Mouse (Mus musculus) kidney, postnatal 0 days (tissue): ENCODE data around the gene Gif. TPM values are rescaled to one million over a fixed set of nuclear protein-coding genes. Genes with fewer than 3 reads are reported as not detected.

Experiments used
- ATAC-seq: fragments of 200-750 bp; cut with Nextera tagmentation; replicated peaks from 2 replicates; pipeline ENCODE4 v1.8.0; 2017; ENCODE audit warnings: low read depth, moderate number of reproducible peaks, moderate TSS enrichment, moderate library complexity; ENCODE audit not compliant: low FRiP score
- DNase-seq: peaks from one replicate; pipeline ENCODE4 v3.0.0-alpha.2; 2016; ENCODE audit warnings: low spot score
- H3K27ac ChIP-seq: fragments of 300-500 bp; sonication (generic); 2 replicates; pipeline ENCODE4 v1.5.1; 2014; ENCODE audit warnings: mild to moderate bottlenecking
- H3K27me3 ChIP-seq: fragments of 300-500 bp; sonication (generic); 2 replicates; pipeline ENCODE4 v1.6.1; 2014; ENCODE audit warnings: low read length, mixed read lengths; ENCODE audit not compliant: insufficient read depth
- H3K36me3 ChIP-seq: fragments of 300-500 bp; sonication (generic); 2 replicates; pipeline ENCODE4 v1.6.1; 2014; ENCODE audit warnings: low read length, mixed read lengths; ENCODE audit not compliant: insufficient read depth
- H3K4me1 ChIP-seq: fragments of 300-500 bp; sonication (generic); replicated peaks from 2 replicates; pipeline ENCODE4 v1.6.1; 2014; ENCODE audit warnings: antibody characterized with exemption, low read length, mixed read lengths; ENCODE audit not compliant: insufficient read depth
- H3K4me2 ChIP-seq: fragments of 300-500 bp; sonication (generic); 2 replicates; pipeline ENCODE4 v1.6.1; 2014; ENCODE audit warnings: mild to moderate bottlenecking, low read length, moderate library complexity, mixed read lengths
- H3K4me3 ChIP-seq: fragments of 300-500 bp; sonication (generic); replicated peaks from 2 replicates; pipeline ENCODE4 v1.5.1; 2014; ENCODE audit warnings: low read depth, low read length
- H3K9ac ChIP-seq: fragments of 300-500 bp; sonication (generic); 2 replicates; pipeline ENCODE4 v1.6.1; 2014; ENCODE audit warnings: low read depth, low read length
- H3K9me3 ChIP-seq: fragments of 300-500 bp; sonication (generic); replicated peaks from 2 replicates; pipeline ENCODE4 v1.6.1; 2016; ENCODE audit warnings: low read length, inconsistent platforms, mixed read lengths
- CTCF ChIP-seq: IDR thresholded peaks from 2 replicates; pipeline ENCODE4 v1.5.1; 2016; ENCODE audit warnings: antibody characterized with exemption, low read depth, mild to moderate bottlenecking, moderate library complexity
- WGBS: fragments of 180-500 bp; shearing (Covaris S2); extraction: QIAGEN DNeasy Blood & Tissue Kit; methylation state at CpG from one replicate; pipeline ENCODE4 v1.1.7; 2014; 5-methylcytosine and 5-hydroxymethylcytosine counted together
- polyA plus RNA-seq: library from polyadenylated mRNA; unstranded; fragments of >200 nt; fragmentation: Nextera tagmentation; extraction: Ambion mirVana; gene quantifications from 2 replicates; pipeline ENCODE4 v1.2.1, GENCODE M21; 2015

The Gif gene
- polyA plus RNA-seq, 1 experiment from 2014 or later = not detected

DNA sequence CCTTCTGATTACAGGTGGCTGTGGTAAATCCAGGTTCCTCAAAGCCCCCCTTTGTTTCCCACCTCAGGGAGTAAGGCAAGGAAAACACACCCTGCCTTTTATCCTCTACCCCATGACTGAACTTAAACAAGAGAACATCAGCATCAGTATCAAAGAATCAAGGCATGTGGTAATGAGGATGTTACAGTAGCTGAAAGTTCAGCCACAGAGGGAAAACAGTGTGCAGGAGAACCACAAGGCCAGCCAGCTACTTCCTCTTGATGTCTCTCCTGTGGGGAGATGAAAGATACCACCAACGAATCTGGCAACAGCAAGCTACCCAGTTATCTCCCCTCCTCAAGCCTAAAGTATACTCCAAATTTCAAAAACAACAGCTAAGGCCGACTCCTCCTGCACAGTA is 59.9 kb downstream of the Gif start:
- H3K4me1 ChIP-seq = no peaks in the 10 kb centered on the region
- no peaks in the 10 kb centered on the region for H3K9me3 ChIP-seq
- no peak overlapping the region for H3K4me2 ChIP-seq
- no peak overlapping the region for H3K27ac ChIP-seq
- 0 out of 2 replicates have a peak, but pooled peaks cover 1% of the 10 kb centered on the region for H3K36me3 ChIP-seq
- no peak overlapping the region for H3K4me3 ChIP-seq
- ATAC-seq (no peak), DNase-seq (no peak)
- no peak for TF ChIP-seq CTCF
- no peak overlapping the region for H3K9ac ChIP-seq
- 75% methylated on average over 2 of the region's 2 CpGs for WGBS
- H3K27me3 ChIP-seq = no peaks in the 10 kb centered on the region

GRCm38 (mm10) chr19:11807822-11808221 is 60.5 kb downstream of the Gif start:
- no peak for ATAC-seq
- no peak overlapping the region for H3K4me2 ChIP-seq
- H3K4me3 ChIP-seq = no peak overlapping the region
- 75% methylated on average over 6 of the region's 6 CpGs for WGBS
- no peak overlapping the region for H3K27ac ChIP-seq
- H3K36me3 ChIP-seq = no peaks in the 10 kb centered on the region
- TF ChIP-seq CTCF = no peak
- no peak overlapping the region for H3K9ac ChIP-seq
- DNase-seq = no peak
- H3K27me3 ChIP-seq = no peaks in the 10 kb centered on the region
- no peaks in the 10 kb centered on the region for H3K4me1 ChIP-seq
- no peaks in the 10 kb centered on the region for H3K9me3 ChIP-seq

DNA sequence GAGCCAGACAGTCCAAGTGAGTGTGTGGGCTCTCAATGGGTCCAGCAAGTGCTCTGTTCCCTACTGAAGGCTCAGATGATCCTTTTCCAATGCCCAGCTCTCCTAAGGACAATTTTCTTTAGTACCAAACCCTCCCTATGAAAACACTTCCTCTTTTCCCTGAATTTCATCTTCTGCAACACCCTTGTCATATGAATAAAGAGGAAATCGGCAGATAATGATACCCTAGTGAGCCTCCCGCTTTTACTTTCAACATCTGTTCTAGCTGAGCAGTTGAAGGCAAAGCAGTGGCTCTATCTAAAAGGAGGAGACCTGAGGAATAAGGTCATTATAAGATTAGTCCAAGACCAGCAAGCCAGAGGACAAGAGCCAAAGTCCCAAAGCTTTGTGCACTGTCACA is 61.1 kb downstream of the Gif start:
- no peaks in the 10 kb centered on the region for H3K36me3 ChIP-seq
- no peaks in the 10 kb centered on the region for H3K27me3 ChIP-seq
- H3K4me3 ChIP-seq = no peak overlapping the region
- ATAC-seq = no peak
- H3K27ac ChIP-seq = no peak overlapping the region
- H3K4me1 ChIP-seq = no peaks in the 10 kb centered on the region; the same call in 1 of the 2 replicates
- WGBS = 90% methylated on average over 2 of the region's 2 CpGs
- no peak overlapping the region for H3K4me2 ChIP-seq
- no peak for DNase-seq
- no peaks in the 10 kb centered on the region for H3K9me3 ChIP-seq
- TF ChIP-seq CTCF = no peak
- no peak overlapping the region for H3K9ac ChIP-seq

- 0 out of 2 replicates have a peak overlapping the region, but pooled peaks have one; percentile 2 for H3K27ac ChIP-seq
- WGBS = 66% methylated on average over 5 of the region's 5 CpGs
These were observed 62.8 kb downstream of the Gif start for GRCm38 (mm10) chr19:11810003-11810758.

GRCm38 (mm10) chr19:11810856-11811255 is 63.5 kb downstream of the Gif start:
- H3K4me2 ChIP-seq = no peak overlapping the region
- H3K36me3 ChIP-seq = no peaks in the 10 kb centered on the region
- no peak overlapping the region for H3K27ac ChIP-seq
- WGBS = 57% methylated on average over 1 of the region's 1 CpGs
- TF ChIP-seq CTCF = no peak
- no peak overlapping the region for H3K9ac ChIP-seq
- ATAC-seq (no peak), DNase-seq (peak; percentile 59)
- no peaks in the 10 kb centered on the region for H3K9me3 ChIP-seq
- H3K4me1 ChIP-seq = peaks cover 4% of the 10 kb centered on the region; the same call in 1 of the 2 replicates
- H3K4me3 ChIP-seq = no peak overlapping the region
- H3K27me3 ChIP-seq = no peaks in the 10 kb centered on the region

More at GRCm38 (mm10) chr19:11810003-11810758, 62.8 kb downstream of the Gif start:
- no peaks in the 10 kb centered on the region for H3K27me3 ChIP-seq
- TF ChIP-seq CTCF = no peak
- no peak overlapping the region for H3K4me3 ChIP-seq
- peaks cover 4% of the 10 kb centered on the region; the same call in 1 of the 2 replicates for H3K4me1 ChIP-seq
- H3K36me3 ChIP-seq = no peaks in the 10 kb centered on the region
- H3K4me2 ChIP-seq = no peak overlapping the region
- H3K9me3 ChIP-seq = no peaks in the 10 kb centered on the region
- no peak overlapping the region for H3K9ac ChIP-seq
- ATAC-seq (no peak), DNase-seq (no peak)

- Histone ChIP-seq H3K4me2 (peak overlapping the region; percentile 23; the same call in 1 of the 2 replicates), H3K4me3 (no peak overlapping the region), H3K9ac (no peak overlapping the region), H3K36me3 (no peaks in the 10 kb centered on the region), H3K27me3 (no peaks in the 10 kb centered on the region), H3K9me3 (no peaks in the 10 kb centered on the region), H3K4me1 (peaks cover 4% of the 10 kb centered on the region; the same call in 1 of the 2 replicates), H3K27ac (peak overlapping the region; percentile 15; the same call in 1 of the 2 replicates)
- no peak for TF ChIP-seq CTCF
- WGBS = 44% methylated on average over 5 of the region's 5 CpGs
- ATAC-seq (peak; percentile 83), DNase-seq (peak; percentile 83)
These were observed 64.5 kb downstream of the Gif start for GRCm38 (mm10) chr19:11811688-11812365.

Other genes starting within 250 kb of the Gif start
- 4.9 and 5.6 TPM in 2 replicates for gene Ms4a6b, start 231.0 kb upstream of the Gif start, polyA plus RNA-seq
- gene Ms4a4d, start 210.8 kb upstream of the Gif start, polyA plus RNA-seq = 0.23 and 0.58 TPM in 2 replicates
- gene Ms4a6d, start 142.7 kb upstream of the Gif start, polyA plus RNA-seq = 4.7 and 8.0 TPM in 2 replicates
- gene Ms4a2, start 123.8 kb upstream of the Gif start, polyA plus RNA-seq = 4.6 and 4.8 TPM in 2 replicates
- not detected in 2 replicates for gene Ms4a3, start 106.7 kb upstream of the Gif start, polyA plus RNA-seq
- not detected in 2 replicates for gene Oosp2, start 87.0 kb upstream of the Gif start, polyA plus RNA-seq
- gene Oosp1, start 56.4 kb upstream of the Gif start, polyA plus RNA-seq = not detected in 2 replicates
- not detected in 2 replicates for gene Oosp3, start 50.5 kb upstream of the Gif start, polyA plus RNA-seq
- gene Mrpl16, start 22.8 kb downstream of the Gif start, polyA plus RNA-seq = 66.7 and 69.8 TPM in 2 replicates
- gene Stx3, start 71.8 kb downstream of the Gif start, polyA plus RNA-seq = 42.5 and 46.1 TPM in 2 replicates
- 0.14 TPM in 1 of 2 replicates, not detected in the other for gene Olfr1417, start 91.7 kb downstream of the Gif start, polyA plus RNA-seq
- gene Olfr1418, start 113.5 kb downstream of the Gif start, polyA plus RNA-seq = not detected in 2 replicates
- not detected in 2 replicates for gene Olfr1419, start 127.6 kb downstream of the Gif start, polyA plus RNA-seq
- 0.08 TPM in 2 replicates for gene Olfr1420, start 139.0 kb downstream of the Gif start, polyA plus RNA-seq
- 11.4 and 13.0 TPM in 2 replicates for gene Patl1, start 164.8 kb downstream of the Gif start, polyA plus RNA-seq
- gene Osbp, start 218.4 kb downstream of the Gif start, polyA plus RNA-seq = 6.1 and 6.2 TPM in 2 replicates